Mouse (Mus musculus) frontal cortex, adult 2 months (tissue): Measurements from ENCODE around the gene Foxe3. TPM values are rescaled to one million over a fixed set of nuclear protein-coding genes. Genes with fewer than 3 reads are reported as not detected.

Source experiments
- DNase-seq, 2 experiments: peaks; one replicate each; pipeline ENCODE4 v3.0.0; 2022; ENCODE audit warnings: low spot score in 1 of 2; ENCODE audit errors: extremely low spot score in 1 of 2
- polyA plus RNA-seq: library from polyadenylated mRNA; depleted of rRNA; stranded (reverse); fragments of >200 nt; gene quantifications from 2 replicates; pipeline ENCODE4 v1.2.3, GENCODE M21; 2012; rRNA removed

Foxe3 gene
- polyA plus RNA-seq, 1 experiment, result 0.18 TPM

GRCm38 (mm10) chr4:114899885-114900284, 25.9 kb downstream of the Foxe3 start:
- no peak for DNase-seq

GRCm38 (mm10) chr4:114897853-114898252, 28.0 kb downstream of the Foxe3 start:
- no peak for DNase-seq

- no peak for DNase-seq
Measured at GRCm38 (mm10) chr4:114882232-114882631, 43.6 kb downstream of the Foxe3 start.

GRCm38 (mm10) chr4:114876441-114876972, 49.3 kb downstream of the Foxe3 start:
- no peak for DNase-seq

Other genes with a start within 250 kb of the Foxe3 start
- gene Gm12830, start 104.3 kb downstream of the Foxe3 start, polyA plus RNA-seq, result not detected in 2 replicates
- gene Foxd2, start 17.1 kb downstream of the Foxe3 start, polyA plus RNA-seq, result 0.25 and 0.32 TPM in 2 replicates
- gene Cmpk1, start 61.2 kb upstream of the Foxe3 start, polyA plus RNA-seq, result 53.5 and 60.1 TPM in 2 replicates
- gene Stil, start 74.1 kb upstream of the Foxe3 start, polyA plus RNA-seq, result 0.53 and 0.80 TPM in 2 replicates
- 1.4 and 1.6 TPM in 2 replicates for gene Tal1, start 130.4 kb upstream of the Foxe3 start, polyA plus RNA-seq
- 0.97 and 1.00 TPM in 2 replicates for gene Pdzk1ip1, start 162.7 kb upstream of the Foxe3 start, polyA plus RNA-seq
- gene Cyp4x1, start 208.3 kb upstream of the Foxe3 start, polyA plus RNA-seq, result 9.4 and 12.0 TPM in 2 replicates